Mouse (Mus musculus) cortical plate, adult 2 months (tissue): Measurements from ENCODE around the gene Celf2.

Experiments
- CTCF ChIP-seq: fragments of 200-500 bp; IDR thresholded peaks from 2 replicates; pipeline ENCODE4 v1.5.1; 2011; ENCODE audit warnings: mild to moderate bottlenecking, control low read depth, low read length; ENCODE audit not compliant: insufficient read depth; ENCODE audit errors: extremely low read depth
- POLR2A ChIP-seq: fragments of 200-500 bp; IDR thresholded peaks from 2 replicates; pipeline ENCODE4 v1.6.1; 2011; ENCODE audit warnings: mild to moderate bottlenecking, low read length, control low read depth; ENCODE audit not compliant: insufficient read depth; ENCODE audit errors: extremely low read depth

- TF ChIP-seq CTCF = no peak
- no peak for TF ChIP-seq POLR2A
Measured at GRCm38 (mm10) chr2:6794858-6795257, 714.5 kb downstream of the Celf2 start.
